Mouse (Mus musculus) cerebellum, adult 2 months (tissue): ENCODE data around the gene Umad1.

ENCODE experiments used
- CTCF ChIP-seq: fragments of 200-500 bp; IDR thresholded peaks from 2 replicates; pipeline ENCODE4 v1.5.1; 2011; ENCODE audit warnings: low read depth, mild to moderate bottlenecking, control low read depth, low read length, moderate library complexity, borderline replicate concordance; ENCODE audit not compliant: insufficient read depth
- POLR2A ChIP-seq: fragments of 200-500 bp; IDR thresholded peaks from 2 replicates; pipeline ENCODE4 v1.6.1; 2011; ENCODE audit warnings: low read length, control low read depth, borderline replicate concordance; ENCODE audit not compliant: insufficient read depth

GRCm38 (mm10) chr6:8288755-8289580 lies 29.9 kb downstream of the Umad1 start:
- TF ChIP-seq CTCF (no peak), POLR2A (no peak)
